Mouse (Mus musculus) cerebellum, postnatal 25 days (tissue): ENCODE results near the gene Psmb2.
A peak's percentile ranks its signal among the peaks of the same experiment; 100 is the strongest.

ENCODE experiments used
- DNase-seq, 2 experiments: peaks; one replicate each; pipeline ENCODE4 v3.0.0; 2021; ENCODE audit warnings: mixed read lengths in 2 of 2

The Psmb2 gene

DNA sequence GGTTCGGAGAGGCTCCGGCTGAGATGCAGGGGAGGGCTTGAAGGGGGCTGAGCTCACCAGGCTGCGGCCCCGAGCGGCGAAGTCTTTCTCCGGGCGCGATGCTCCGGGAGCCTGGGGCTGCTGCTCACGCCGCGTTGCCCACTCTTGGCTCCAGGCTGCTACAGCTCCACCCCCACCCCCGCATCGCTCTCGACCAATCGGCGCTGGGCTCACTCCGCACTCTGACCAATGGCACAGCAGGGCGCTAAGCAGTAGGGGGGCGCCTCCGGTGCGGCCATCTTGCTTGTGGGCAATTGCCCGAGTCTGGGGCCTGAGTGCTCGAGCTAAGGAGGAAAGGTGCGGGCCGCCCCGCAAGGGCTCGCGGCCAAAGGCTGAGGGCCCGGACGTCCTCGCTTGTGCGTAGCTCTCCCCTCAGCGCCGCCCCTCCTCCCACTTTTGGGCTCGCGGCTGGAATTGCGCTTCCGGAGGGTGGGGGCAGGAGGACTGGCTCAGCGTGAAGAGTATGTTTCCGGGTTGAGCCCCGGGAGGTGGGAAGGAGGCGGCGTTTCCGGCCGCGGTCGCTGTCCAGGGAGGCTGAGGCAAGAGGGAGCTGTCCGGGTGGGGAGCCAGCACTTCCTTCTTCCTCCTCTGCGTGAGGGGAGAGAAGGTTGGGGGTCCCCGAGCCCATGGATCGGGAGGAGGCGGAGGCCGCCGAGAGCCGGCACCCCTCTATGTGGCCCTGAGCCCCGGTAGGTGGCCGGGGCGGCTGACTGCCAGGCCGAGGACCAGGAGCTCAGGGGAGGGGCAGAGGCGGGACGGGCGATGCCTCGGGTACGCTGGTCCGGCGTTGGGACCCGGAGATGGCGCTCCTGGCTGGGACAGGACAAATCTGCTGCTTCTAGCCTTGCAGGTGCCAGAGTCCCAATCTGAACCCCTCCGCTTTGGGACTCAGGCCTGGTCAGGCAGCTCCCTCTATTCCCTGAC is 76.1 kb downstream of the Psmb2 start, which contains the start of the genes Ncdn and AU040320:
Gene Ncdn, minus strand, starts transcription at position 171 of the 963 bp plus-strand sequence.
Gene AU040320, plus strand, starts transcription at position 277 of the 963 bp plus-strand sequence.
- DNase-seq, result peak; percentile 99 to 100

DNA sequence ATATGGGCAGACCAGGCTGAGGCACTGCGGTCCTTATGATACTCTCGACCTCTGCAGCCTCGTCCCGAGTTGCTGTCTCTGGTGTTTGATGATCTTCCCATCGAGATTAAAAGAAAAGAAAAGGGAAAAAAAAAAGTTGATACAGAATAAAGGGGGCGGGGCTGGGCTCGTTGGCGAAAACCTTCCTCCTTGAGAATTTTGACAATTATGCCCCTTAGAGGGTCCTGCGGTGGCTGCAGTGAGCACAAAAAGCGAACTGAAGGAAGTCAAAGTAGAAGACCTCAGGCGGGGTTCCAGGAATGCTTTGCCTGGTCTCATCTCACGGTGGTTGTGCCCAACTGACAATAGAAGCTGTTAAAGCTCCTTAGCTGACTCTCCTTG is 76.8 kb downstream of the Psmb2 start:
- DNase-seq, result peak in 1 of 2 experiments; percentile 49

DNA sequence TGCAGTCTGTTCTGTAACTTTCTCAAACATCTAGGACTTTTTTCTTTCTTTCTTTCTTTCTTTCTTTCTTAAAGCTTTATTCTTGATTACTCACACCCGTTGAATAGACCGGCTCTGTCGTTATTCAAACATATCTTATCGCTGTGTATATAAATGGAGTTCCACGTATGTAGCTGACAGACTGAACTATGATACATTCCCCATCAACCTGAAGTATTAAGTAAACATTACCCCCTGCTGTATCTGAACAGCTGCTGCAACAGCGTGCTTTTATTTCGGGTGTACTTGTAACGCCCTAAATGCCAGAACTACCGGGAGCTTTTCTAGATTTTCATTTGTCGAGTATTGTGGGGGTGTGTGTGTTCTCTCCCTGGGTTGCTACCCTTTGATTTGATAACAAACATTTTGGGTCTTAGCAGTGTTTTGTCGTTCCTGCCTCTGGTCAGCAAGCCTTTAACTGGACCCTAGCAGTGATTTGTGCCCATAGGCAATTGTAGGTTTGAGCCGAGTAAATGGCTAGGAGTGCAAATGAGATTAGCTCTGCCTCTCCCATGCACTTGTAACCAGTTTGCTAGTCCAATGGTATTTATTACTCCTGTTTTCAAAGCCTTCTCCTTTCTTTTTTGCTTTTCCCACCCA is 77.4 kb downstream of the Psmb2 start:
- DNase-seq, result no peak

DNA sequence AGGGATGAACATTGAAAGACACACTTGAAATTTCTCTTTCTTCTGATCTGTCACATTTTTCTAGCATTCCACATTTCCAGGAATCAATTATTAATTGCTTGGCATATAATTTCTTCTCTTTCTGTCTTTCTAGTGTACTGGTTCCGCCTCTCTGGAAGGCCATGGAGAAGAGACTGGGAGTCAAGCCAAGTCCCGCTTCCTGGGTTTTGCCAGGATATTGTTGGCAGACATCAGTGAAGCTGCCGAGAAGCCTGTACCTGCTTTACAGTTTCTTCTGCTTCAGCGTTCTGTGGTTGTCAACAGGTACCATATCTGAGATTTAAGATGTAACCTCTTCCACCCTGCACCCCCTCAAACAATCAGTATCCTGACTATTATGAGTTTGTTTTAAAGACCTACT is 79.3 kb downstream of the Psmb2 start:
- peak; percentile 86 to 93 for DNase-seq

DNA sequence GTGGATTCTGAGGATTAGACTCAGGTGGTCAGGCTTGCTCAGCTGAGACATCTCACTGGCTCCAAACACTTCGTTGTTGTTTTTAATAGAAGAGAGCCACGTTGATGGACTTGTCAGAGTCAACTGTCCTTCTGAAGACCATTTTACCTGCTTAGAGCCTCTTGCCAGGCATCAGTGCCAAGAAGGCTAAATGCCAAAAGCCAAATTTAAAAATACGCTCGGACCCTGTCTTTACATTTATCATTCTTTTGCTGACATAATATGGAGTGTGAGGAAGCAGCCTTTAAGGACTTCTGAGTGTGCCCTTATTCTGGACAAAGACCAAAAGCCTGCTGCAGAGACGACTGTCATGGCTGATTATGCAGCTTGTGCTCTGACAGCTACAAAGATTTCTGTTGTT is 80.9 kb downstream of the Psmb2 start:
- peak; percentile 29 to 36 for DNase-seq
